Mouse (Mus musculus) cerebellum, adult 2 months (tissue): ENCODE results near the gene Wwox. TPM values are rescaled to one million over a fixed set of nuclear protein-coding genes. Genes with fewer than 3 reads are reported as not detected.

Experiments
- DNase-seq, 2 experiments: peaks; one replicate each; pipeline ENCODE4 v3.0.0; 2021
- H3K27ac ChIP-seq: fragments of 200-500 bp; 2 replicates; pipeline ENCODE4 v1.5.1; 2012; ENCODE audit warnings: low read length, control low read depth, inconsistent platforms; ENCODE audit not compliant: insufficient read depth
- H3K27me3 ChIP-seq: fragments of 200-500 bp; 2 replicates; pipeline ENCODE4 v1.6.1; 2012; ENCODE audit warnings: inconsistent platforms, mild to moderate bottlenecking, low read length, moderate library complexity; ENCODE audit not compliant: control insufficient read depth, insufficient read depth
- H3K4me1 ChIP-seq: fragments of 200-500 bp; 2 replicates; pipeline ENCODE4 v1.6.1; 2011; ENCODE audit warnings: low read length; ENCODE audit not compliant: control insufficient read depth, insufficient read depth
- H3K4me3 ChIP-seq: fragments of 200-500 bp; replicated peaks from 2 replicates; pipeline ENCODE3; 2011; ENCODE audit warnings: mild to moderate bottlenecking, low read depth, low read length, control low read depth; ENCODE audit not compliant: insufficient read depth
- CTCF ChIP-seq: fragments of 200-500 bp; IDR thresholded peaks from 2 replicates; pipeline ENCODE4 v1.5.1; 2011; ENCODE audit warnings: low read depth, mild to moderate bottlenecking, control low read depth, low read length, moderate library complexity, borderline replicate concordance; ENCODE audit not compliant: insufficient read depth
- POLR2A ChIP-seq: fragments of 200-500 bp; IDR thresholded peaks from 2 replicates; pipeline ENCODE4 v1.6.1; 2011; ENCODE audit warnings: low read length, control low read depth, borderline replicate concordance; ENCODE audit not compliant: insufficient read depth
- WGBS: fragments of 180-500 bp; shearing (Covaris S2); methylation state at CpG from one replicate; pipeline ENCODE4 v1.1.7; 2018; 5-methylcytosine and 5-hydroxymethylcytosine counted together
- polyA plus RNA-seq: library from polyadenylated mRNA; depleted of rRNA; stranded (reverse); fragments of >200 nt; gene quantifications from 2 replicates; pipeline ENCODE4 v1.2.3, GENCODE M21; 2012

The Wwox gene
- polyA plus RNA-seq, 1 experiment = 35.2 TPM

DNA sequence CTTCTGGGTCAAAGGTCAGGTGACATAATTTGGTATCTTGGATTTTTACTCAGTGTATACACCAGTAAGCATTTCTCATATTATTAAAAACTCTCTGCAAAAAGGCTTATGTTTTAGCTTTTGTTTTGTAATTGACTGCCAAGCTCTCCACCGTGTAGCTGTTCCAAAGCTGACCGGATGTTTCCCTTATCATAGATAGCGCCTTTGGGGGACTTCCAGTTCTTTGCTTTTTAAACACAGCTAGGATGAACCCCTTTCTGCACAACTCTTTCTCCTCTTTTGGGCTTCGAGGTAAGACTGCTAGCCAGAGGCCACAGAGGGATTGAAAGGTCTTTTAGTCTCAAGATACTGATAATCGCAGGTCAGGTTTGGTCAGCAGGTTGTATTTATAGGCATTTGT, 883.0 kb downstream of the Wwox start:
- Histone ChIP-seq H3K4me3 (no peak overlapping the region), H3K4me1 (no peaks in the 10 kb centered on the region; the same call in 1 of the 2 replicates), H3K27me3 (no peaks in the 10 kb centered on the region), H3K27ac (no peak overlapping the region)
- no peak for DNase-seq
- 88% methylated on average over 5 of the region's 5 CpGs for WGBS
- TF ChIP-seq POLR2A (no peak), CTCF (no peak)

DNA sequence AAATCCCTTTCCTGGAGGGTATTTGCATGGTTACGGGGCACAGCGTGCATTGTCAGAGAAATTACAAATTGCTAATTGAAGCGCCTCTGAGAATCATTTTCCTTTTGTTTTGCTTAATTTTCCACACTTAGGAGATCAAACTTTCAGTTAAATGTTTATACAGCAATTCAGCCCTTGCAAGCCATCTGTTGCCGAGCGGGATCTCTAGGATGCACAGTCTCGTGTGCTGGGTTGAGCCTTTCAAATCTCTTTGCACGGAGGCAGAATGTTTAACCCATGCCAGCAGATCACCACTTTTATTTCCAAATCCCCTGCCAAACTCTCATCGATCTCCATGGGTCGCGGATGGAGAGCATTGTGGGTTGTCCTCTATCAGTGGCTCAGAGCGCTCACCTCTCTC, 891.2 kb downstream of the Wwox start:
- DNase-seq = no peak
- Histone ChIP-seq H3K4me3 (no peak overlapping the region), H3K27ac (no peak overlapping the region), H3K27me3 (no peaks in the 10 kb centered on the region), H3K4me1 (no peaks in the 10 kb centered on the region)
- WGBS = 42% methylated on average over 11 of the region's 11 CpGs
- no peak for TF ChIP-seq CTCF
- no peak for TF ChIP-seq POLR2A

DNA sequence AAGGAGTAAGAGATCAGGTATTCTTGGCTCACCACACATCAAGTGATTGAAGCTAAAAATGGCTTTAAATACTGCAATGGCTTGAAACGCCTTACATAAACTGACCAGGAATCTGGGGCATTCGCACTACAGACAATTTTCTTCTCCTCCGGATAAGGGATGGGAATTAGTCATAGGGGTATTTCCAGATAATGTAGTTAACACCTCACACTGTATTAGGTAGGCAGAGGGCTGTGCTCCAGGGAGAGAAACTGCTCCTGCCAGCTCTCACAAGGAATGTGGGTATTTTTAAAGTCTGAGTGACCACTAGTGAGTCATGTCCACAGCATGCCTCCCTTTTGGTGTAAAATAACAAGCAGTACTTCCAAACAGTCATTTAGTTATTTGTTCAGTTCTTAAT, 894.5 kb downstream of the Wwox start:
- Histone ChIP-seq H3K27me3 (no peaks in the 10 kb centered on the region), H3K4me1 (no peaks in the 10 kb centered on the region), H3K4me3 (no peak overlapping the region), H3K27ac (no peak overlapping the region)
- DNase-seq = peak; percentile 30 to 78
- WGBS = 41% methylated on average over 3 of the region's 3 CpGs
- TF ChIP-seq CTCF = no peak
- TF ChIP-seq POLR2A = no peak

DNA sequence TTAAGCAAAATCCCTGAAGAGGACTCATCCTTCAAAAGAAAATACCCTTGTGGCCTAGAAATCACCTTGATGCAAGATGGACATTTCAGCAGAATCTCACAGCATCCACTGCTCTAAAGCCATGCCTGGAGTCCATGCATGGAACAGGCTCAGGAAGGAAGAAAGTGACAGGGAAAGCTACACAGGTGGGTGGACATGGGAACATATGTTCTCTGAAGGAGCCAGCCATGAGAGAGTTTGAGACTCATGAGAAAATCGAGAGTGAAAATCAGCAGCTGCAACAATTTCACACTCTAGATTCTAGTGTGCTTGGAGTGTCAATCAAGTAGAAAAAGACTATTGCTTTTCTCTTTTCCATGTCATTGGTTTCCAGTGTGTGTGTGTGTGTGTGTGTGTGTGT, 896.9 kb downstream of the Wwox start:
- H3K4me3 ChIP-seq = no peak overlapping the region
- no peaks in the 10 kb centered on the region for H3K27me3 ChIP-seq
- no peak for TF ChIP-seq CTCF
- WGBS = 23% methylated on average over 1 of the region's 1 CpGs
- DNase-seq = no peak
- no peak overlapping the region for H3K27ac ChIP-seq
- no peaks in the 10 kb centered on the region for H3K4me1 ChIP-seq

DNA sequence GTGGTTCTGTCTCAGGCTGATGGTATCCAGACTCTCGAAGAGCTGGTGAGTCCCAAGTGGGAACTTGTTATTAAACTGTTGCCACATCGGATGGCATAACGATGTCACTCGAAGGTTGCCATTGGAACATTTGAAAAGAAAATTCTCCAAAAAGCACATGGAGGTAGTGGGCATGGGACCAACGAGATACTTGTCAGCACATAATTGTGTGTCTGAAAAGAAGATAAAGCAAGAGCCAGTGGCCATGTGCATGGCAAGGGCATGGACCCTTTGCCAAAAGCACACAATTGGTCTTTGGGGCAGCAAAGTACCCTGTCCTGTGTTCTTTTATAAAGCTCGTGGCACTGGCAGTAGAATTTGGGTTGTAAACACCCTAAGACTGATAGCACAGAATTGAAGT, 909.2 kb downstream of the Wwox start:
- H3K27ac ChIP-seq = no peak overlapping the region
- H3K4me3 ChIP-seq = no peak overlapping the region
- no peaks in the 10 kb centered on the region for H3K27me3 ChIP-seq
- no peak for TF ChIP-seq CTCF
- no peak for TF ChIP-seq POLR2A
- no peaks in the 10 kb centered on the region for H3K4me1 ChIP-seq
- no peak for DNase-seq
- 73% methylated on average over 6 of the region's 6 CpGs for WGBS

DNA sequence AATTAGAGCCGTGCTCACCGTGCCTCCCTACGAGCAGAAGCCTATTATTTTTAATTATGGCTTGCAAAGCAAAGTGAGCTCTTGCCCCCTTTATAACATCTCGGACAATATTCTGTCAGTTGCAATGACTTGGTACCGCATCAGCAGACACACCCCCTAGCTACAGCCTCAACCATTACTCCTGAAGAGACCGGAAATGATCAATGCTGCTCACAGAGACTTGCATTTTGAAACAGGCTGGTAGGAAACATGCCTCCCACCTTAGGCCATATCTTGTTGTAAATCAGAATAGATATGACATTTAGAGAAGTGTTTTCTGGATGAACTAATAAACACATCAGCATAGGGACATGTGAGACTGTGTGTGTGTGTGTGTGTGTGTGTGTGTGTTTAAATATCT, 911.3 kb downstream of the Wwox start:
- no peak for DNase-seq
- Histone ChIP-seq H3K27me3 (no peaks in the 10 kb centered on the region), H3K27ac (no peak overlapping the region), H3K4me1 (no peaks in the 10 kb centered on the region), H3K4me3 (no peak overlapping the region)
- no peak for TF ChIP-seq POLR2A
- TF ChIP-seq CTCF = no peak
- WGBS = 91% methylated on average over 6 of the region's 6 CpGs

DNA sequence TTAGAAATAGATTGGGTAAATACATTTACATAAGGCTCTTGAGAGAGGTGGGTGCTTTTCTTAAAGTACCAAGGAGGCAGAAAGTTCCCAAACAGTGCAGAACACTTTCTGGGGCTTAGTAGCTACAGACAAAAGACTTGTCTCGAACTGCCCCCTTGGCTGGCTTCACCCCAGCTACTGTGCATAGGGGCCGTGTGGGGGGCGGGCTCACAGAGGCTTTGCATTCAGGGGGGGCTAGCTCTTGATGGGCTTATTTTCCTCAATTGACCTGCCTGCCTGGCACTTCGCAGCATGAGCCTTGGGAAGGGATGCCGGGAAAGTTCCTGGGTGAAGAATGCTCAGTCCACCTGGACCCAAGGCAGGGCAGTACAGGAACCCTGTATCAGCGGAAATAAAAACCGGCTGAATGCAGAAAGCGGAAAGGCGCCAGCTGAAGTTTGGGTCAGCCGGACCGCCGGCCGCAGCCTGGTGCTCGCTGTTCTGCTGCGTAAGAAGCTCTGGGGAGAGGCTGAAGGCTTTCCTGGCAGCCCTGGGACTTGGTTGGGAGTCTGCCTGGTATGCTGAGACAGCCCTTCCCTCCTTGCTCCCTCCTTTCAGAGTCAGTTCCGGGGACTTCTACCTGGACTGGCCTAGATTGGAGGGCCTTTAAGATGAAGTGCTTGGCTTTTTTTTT, 918.3 kb downstream of the Wwox start:
- H3K4me3 ChIP-seq = peak overlapping the region; percentile 8
- no peak overlapping the region for H3K27ac ChIP-seq
- peak; percentile 54 to 55 for DNase-seq
- H3K27me3 ChIP-seq = no peaks in the 10 kb centered on the region
- 15% methylated on average over 16 of the region's 16 CpGs for WGBS
- H3K4me1 ChIP-seq = peaks cover 2% of the 10 kb centered on the region; the same call in 1 of the 2 replicates
- no peak for TF ChIP-seq POLR2A
- no peak for TF ChIP-seq CTCF

DNA sequence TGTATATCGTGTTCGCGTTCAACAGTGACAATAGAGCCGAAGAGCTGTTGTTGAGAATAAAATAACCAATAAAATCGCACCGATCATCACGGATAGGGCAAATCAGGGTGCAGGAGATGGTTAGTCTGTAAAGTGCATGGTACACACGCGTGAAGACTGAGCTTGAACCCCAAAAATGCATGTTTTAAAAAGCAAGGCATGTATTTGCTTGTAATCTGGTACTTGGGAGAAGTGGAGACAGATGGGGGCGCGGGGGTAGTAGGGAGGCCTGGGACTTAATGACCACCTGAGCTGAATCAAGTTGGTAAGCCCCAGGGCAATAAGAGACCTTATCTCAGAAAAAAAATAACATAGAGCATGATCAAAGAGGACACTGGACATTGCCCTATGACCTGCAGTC, 919.0 kb downstream of the Wwox start:
- H3K4me3 ChIP-seq = no peak overlapping the region
- no peak for DNase-seq
- WGBS = 95% methylated on average over 11 of the region's 11 CpGs
- TF ChIP-seq CTCF = no peak
- no peak for TF ChIP-seq POLR2A
- peaks cover 2% of the 10 kb centered on the region; the same call in 1 of the 2 replicates for H3K4me1 ChIP-seq
- no peaks in the 10 kb centered on the region for H3K27me3 ChIP-seq
- no peak overlapping the region for H3K27ac ChIP-seq

DNA sequence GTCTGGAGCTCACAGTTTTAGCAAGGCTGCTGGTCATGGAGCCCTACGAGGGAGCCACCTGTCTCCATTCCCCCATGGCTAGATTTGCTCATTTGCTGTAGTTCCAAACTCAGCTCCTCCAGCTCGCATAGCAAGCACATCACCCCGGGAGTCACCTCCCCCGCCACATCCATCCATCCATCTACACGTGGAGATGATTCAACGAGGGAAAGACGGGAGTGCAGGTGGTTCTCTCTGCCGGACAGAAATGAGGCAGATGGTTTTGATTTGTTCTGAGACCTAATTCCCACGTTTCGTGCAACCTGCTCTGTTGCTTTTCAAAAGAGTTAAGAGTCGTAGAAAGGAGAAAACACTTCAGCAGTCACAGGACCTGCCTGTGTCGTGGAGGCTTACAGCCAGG, 920.2 kb downstream of the Wwox start:
- Histone ChIP-seq H3K4me1 (peaks cover 2% of the 10 kb centered on the region; the same call in 1 of the 2 replicates), H3K27ac (no peak overlapping the region), H3K4me3 (no peak overlapping the region), H3K27me3 (no peaks in the 10 kb centered on the region)
- peak; percentile 40 to 61 for DNase-seq
- TF ChIP-seq CTCF = no peak
- TF ChIP-seq POLR2A = no peak
- WGBS = 15% methylated on average over 12 of the region's 12 CpGs
